Mouse (Mus musculus) forebrain, embryonic 10.5 days (tissue): ENCODE results near the gene Fth1. TPM values are rescaled to one million over a fixed set of nuclear protein-coding genes. Genes with fewer than 3 reads are reported as not detected.
A peak's percentile ranks its signal among the peaks of the same experiment; 100 is the strongest.

Experiments
- DNase-seq: peaks from one replicate; pipeline ENCODE4 v3.0.0-alpha.2; 2017; ENCODE audit warnings: low spot score; ENCODE audit errors: extremely low spot score
- H3K27ac ChIP-seq: fragments of 300-500 bp; sonication (generic); 2 replicates; pipeline ENCODE4 v1.5.1; 2016; ENCODE audit warnings: mild to moderate bottlenecking
- H3K27me3 ChIP-seq: fragments of 300-500 bp; sonication (generic); 2 replicates; pipeline ENCODE4 v1.6.1; 2016; ENCODE audit warnings: mild to moderate bottlenecking; ENCODE audit not compliant: poor library complexity, severe bottlenecking
- H3K36me3 ChIP-seq: fragments of 300-500 bp; sonication (generic); replicated peaks from 2 replicates; pipeline ENCODE4 v1.6.1; 2016; ENCODE audit warnings: mild to moderate bottlenecking, moderate library complexity
- H3K4me1 ChIP-seq: fragments of 300-500 bp; sonication (generic); 2 replicates; pipeline ENCODE4 v1.6.1; 2016
- H3K4me3 ChIP-seq: fragments of 300-500 bp; sonication (generic); 2 replicates; pipeline ENCODE4 v1.5.1; 2016; ENCODE audit warnings: mild to moderate bottlenecking, moderate library complexity
- H3K9me3 ChIP-seq: fragments of 300-500 bp; sonication (generic); 2 replicates; pipeline ENCODE4 v1.6.1; 2016; ENCODE audit warnings: mild to moderate bottlenecking, moderate library complexity
- WGBS: fragments of 180-500 bp; shearing (Covaris S2); methylation state at CpG from one replicate; pipeline ENCODE4 v1.1.7; 2016; 5-methylcytosine and 5-hydroxymethylcytosine counted together
- polyA plus RNA-seq: library from polyadenylated mRNA; unstranded; fragments of >200 nt; fragmentation: Nextera tagmentation; extraction: Ambion mirVana; gene quantifications from 2 replicates; pipeline ENCODE4 v1.2.1, GENCODE M21; 2016

The Fth1 gene
- polyA plus RNA-seq, 1 experiment from 2014 or later: 1,339 TPM

GRCm38 (mm10) chr19:10023304-10023758 lies 42.9 kb downstream of the Fth1 start:
- WGBS: 68% methylated on average over 9 of the region's 9 CpGs
- no peaks in the 10 kb centered on the region for H3K9me3 ChIP-seq
- no peak overlapping the region for H3K4me3 ChIP-seq
- peaks cover 61% of the 10 kb centered on the region for H3K4me1 ChIP-seq
- peak overlapping the region; percentile 36 for H3K27ac ChIP-seq
- H3K36me3 ChIP-seq: peaks cover 16% of the 10 kb centered on the region
- no peak for DNase-seq
- H3K27me3 ChIP-seq: peaks cover 18% of the 10 kb centered on the region

DNA sequence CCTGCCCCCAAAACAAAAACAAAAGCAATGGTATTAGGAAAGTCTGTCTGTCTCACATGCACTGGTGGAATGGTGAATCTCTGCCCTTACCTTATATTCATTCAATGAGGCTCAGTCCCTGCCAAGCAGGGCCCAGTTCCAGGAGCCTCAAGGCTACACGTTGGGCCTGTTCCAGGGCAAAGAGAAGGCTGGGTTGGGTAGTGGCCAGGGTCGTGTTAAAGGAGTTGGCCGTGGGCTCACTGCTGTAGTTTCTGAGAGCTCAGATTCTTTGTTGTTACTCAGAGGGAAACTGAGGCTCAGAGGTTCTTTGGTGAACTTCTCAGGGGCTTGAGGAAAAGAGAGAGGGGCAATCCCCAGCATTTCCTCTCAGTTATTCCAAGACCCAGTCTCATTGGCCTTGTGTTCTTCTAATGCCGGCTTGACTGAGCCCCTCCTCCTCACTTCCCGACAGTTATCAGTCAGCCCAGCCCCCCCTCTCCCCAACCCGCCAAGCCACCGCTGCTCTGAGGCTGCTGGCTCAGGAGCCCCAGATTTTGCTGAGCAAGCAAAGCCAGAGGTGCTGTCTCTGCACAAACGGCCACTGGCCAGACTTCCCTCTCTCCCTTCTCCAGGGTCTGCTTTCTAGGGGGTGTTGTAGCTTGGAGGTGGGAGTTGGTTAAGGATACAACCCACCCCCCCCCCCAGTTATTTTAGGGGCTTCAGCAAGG lies 44.9 kb downstream of the Fth1 start:
- DNase-seq: no peak
- peaks cover 25% of the 10 kb centered on the region for H3K36me3 ChIP-seq
- no peak overlapping the region for H3K4me3 ChIP-seq
- WGBS: 30% methylated on average over 8 of the region's 8 CpGs
- H3K27ac ChIP-seq: peak overlapping the region; percentile 61
- H3K4me1 ChIP-seq: peaks cover 43% of the 10 kb centered on the region
- H3K9me3 ChIP-seq: no peaks in the 10 kb centered on the region
- no peaks in the 10 kb centered on the region for H3K27me3 ChIP-seq

DNA sequence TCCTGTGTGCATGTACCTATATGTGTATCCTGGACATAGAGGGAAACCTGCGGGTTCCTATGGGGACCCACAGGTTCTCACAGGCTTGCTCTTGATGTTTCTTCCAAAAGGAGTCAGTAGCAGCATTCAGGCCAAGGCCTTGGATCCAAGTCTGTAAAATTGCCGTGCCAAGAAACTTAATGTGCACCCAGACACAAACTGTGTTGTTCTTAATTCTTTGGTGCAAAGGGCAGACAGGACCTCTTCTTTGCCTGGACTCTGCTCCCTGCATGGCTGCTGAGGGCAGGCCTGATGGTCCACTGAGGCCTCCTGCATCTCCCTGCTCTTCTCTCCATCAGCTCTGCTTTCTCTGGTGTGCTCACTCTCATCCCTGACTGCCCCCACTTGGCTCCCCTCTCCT lies 49.3 kb downstream of the Fth1 start:
- H3K27ac ChIP-seq: no peak overlapping the region
- WGBS: 81% methylated on average over 2 of the region's 2 CpGs
- peaks cover 28% of the 10 kb centered on the region for H3K4me1 ChIP-seq
- peaks cover 27% of the 10 kb centered on the region for H3K36me3 ChIP-seq
- H3K9me3 ChIP-seq: no peaks in the 10 kb centered on the region
- H3K4me3 ChIP-seq: no peak overlapping the region
- H3K27me3 ChIP-seq: 0 out of 2 replicates have a peak, but pooled peaks cover 6% of the 10 kb centered on the region
- DNase-seq: no peak

DNA sequence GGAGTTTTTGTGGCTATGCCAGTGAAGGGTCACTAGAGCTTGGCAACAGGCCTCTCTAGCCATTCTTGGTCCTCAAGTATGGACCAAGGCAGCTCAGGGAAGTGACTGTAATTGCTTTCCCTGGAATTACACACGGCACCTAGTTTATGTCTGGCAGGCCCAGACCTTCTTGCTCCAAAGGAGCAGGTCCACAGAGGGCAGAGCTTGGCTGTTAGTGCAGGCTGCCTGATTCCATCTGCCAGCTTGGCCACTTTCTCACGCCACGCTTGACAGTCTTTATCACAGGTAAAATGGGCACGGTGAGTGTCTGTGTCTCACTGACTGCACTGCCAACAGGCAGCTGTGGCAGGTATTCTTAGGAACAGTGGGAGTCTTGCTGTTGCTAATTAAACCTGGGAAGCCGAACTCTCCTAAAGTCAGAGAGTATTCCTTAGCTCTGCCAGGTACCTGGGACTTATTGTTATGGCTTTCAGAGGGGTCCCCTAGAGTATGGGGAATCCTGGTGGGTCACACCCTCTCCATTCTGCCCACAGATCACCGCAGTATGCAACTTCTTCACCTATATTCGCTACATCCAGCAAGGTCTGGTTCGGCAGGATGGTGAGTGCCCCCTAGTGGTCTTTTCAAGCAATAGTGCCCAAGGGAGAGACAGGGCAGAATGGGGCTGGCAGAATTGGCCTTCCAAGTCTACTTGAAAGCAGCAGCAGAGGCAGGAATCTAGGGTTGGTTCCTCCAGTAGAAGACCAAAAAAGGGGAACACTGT lies 53.0 kb downstream of the Fth1 start:
- 31% methylated on average over 8 of the region's 8 CpGs for WGBS
- H3K4me1 ChIP-seq: peaks cover 29% of the 10 kb centered on the region
- DNase-seq: peak; percentile 65
- peaks cover 10% of the 10 kb centered on the region; the same call in 1 of the 2 replicates for H3K36me3 ChIP-seq
- H3K4me3 ChIP-seq: no peak overlapping the region
- H3K27ac ChIP-seq: no peak overlapping the region
- H3K27me3 ChIP-seq: peaks cover 6% of the 10 kb centered on the region; the same call in 1 of the 2 replicates
- H3K9me3 ChIP-seq: no peaks in the 10 kb centered on the region

DNA sequence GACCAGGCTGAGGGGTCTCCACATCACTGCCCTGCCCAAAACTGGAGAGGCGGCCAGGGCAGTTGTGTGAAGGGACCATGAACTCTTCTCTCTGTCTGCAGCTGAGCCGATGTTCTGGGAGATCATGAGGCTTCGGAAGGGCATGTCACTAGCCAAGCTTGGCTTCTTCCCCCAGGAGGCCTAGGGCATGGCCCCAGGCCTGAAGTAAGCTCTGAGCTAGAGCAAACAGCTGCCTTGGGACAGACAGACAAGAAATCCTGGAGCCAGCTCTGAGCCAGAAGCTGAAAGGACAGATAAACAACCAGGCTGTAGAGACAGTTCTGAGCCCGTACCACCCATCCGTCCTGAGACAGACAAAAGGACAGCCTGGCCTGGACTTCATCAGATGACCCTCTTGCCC lies 54.0 kb downstream of the Fth1 start:
- Histone ChIP-seq H3K27me3 (peaks cover 14% of the 10 kb centered on the region; the same call in 1 of the 2 replicates), H3K4me1 (peaks cover 35% of the 10 kb centered on the region), H3K4me3 (no peak overlapping the region), H3K27ac (peak overlapping the region; percentile 9; the same call in 1 of the 2 replicates), H3K9me3 (no peaks in the 10 kb centered on the region), H3K36me3 (peaks cover 6% of the 10 kb centered on the region; the same call in 1 of the 2 replicates)
- 84% methylated on average over 5 of the region's 5 CpGs for WGBS
- no peak for DNase-seq

Other genes starting within 250 kb of the Fth1 start
- gene Scgb2a2, start 133.0 kb upstream of the Fth1 start, polyA plus RNA-seq: not detected in 2 replicates
- 169 and 178 TPM in 2 replicates for gene Incenp, start 81.0 kb upstream of the Fth1 start, polyA plus RNA-seq
- gene Best1, start 21.0 kb downstream of the Fth1 start, polyA plus RNA-seq: 2.1 and 2.3 TPM in 2 replicates
- gene Rab3il1, start 21.1 kb downstream of the Fth1 start, polyA plus RNA-seq: 39.3 and 39.8 TPM in 2 replicates
- gene Fads3, start 61.0 kb downstream of the Fth1 start, polyA plus RNA-seq: 4.6 and 5.5 TPM in 2 replicates
- 188 and 201 TPM in 2 replicates for gene Fads2, start 121.1 kb downstream of the Fth1 start, polyA plus RNA-seq
- 171 and 180 TPM in 2 replicates for gene Fads1, start 202.3 kb downstream of the Fth1 start, polyA plus RNA-seq
- 362 and 373 TPM in 2 replicates for gene Tmem258, start 223.4 kb downstream of the Fth1 start, polyA plus RNA-seq
- gene Fen1, start 223.6 kb downstream of the Fth1 start, polyA plus RNA-seq: 215 and 218 TPM in 2 replicates